Mouse (Mus musculus) CH12.LX (cell line): ENCODE measurements at regions not wholly inside any gene's neighbourhood (a gene's known extent, or its start where the extent isn't known, plus 50 kb on each side); places are given as distances from the start of the nearest gene placed in this dataset.

Experiments
- DNase-seq: peaks from one replicate; pipeline ENCODE4 v3.0.0-alpha.2; 2013; ENCODE audit errors: extremely low read depth
- H3K27ac ChIP-seq: 2 replicates; pipeline ENCODE4 v1.5.1; 2012; ENCODE audit warnings: low read depth, mild to moderate bottlenecking, control low read depth, moderate library complexity; ENCODE audit not compliant: insufficient read depth
- H3K27me3 ChIP-seq: replicated peaks from 2 replicates; pipeline ENCODE3; 2012; ENCODE audit warnings: inconsistent platforms
- H3K36me3 ChIP-seq, 2 experiments: replicated peaks in 1 of 2; 2 replicates each; pipeline versions ENCODE3 to v1.6.1; 2012; ENCODE audit warnings: inconsistent platforms in 1 of 2, low read length in 1 of 2, mild to moderate bottlenecking in 1 of 2, mixed read lengths in 1 of 2, moderate library complexity in 1 of 2; ENCODE audit not compliant: control insufficient read depth in 1 of 2, insufficient read depth in 1 of 2
- H3K4me1 ChIP-seq, 2 experiments: 2 replicates each; pipeline ENCODE4 v1.6.1; 2012; ENCODE audit warnings: inconsistent platforms in 1 of 2, moderate library complexity in 1 of 2; ENCODE audit not compliant: insufficient read depth in 2 of 2, control insufficient read depth in 1 of 2
- H3K4me2 ChIP-seq: 2 replicates; pipeline ENCODE4 v1.6.1; 2012; ENCODE audit warnings: low read depth, mild to moderate bottlenecking, control low read depth; ENCODE audit not compliant: poor library complexity, insufficient read depth, severe bottlenecking
- H3K4me3 ChIP-seq, 3 experiments: fragments of 150-350 bp in 1 of 3; sonication (generic) in 1 of 3; replicated peaks in 1 of 3; 2 replicates each; pipeline versions ENCODE3 to v1.5.1; 2011 to 2012; ENCODE audit warnings: low read depth in 2 of 3, low read length in 2 of 3, mild to moderate bottlenecking in 2 of 3, moderate library complexity in 2 of 3, control low read depth in 1 of 3, improper control_type of control experiment in 1 of 3, inconsistent platforms in 1 of 3, mixed read lengths in 1 of 3; ENCODE audit not compliant: poor library complexity in 1 of 3
- H3K79me2 ChIP-seq: replicated peaks from 2 replicates; pipeline ENCODE4 v1.6.1; 2012; ENCODE audit warnings: mild to moderate bottlenecking, moderate library complexity; ENCODE audit not compliant: control insufficient read depth, poor library complexity, insufficient read depth, severe bottlenecking; ENCODE audit errors: extremely low read depth
- H3K9ac ChIP-seq: 2 replicates; pipeline ENCODE4 v1.6.1; 2012; ENCODE audit warnings: low read depth, mild to moderate bottlenecking, control low read depth, moderate library complexity; ENCODE audit not compliant: insufficient read depth
- H3K9me3 ChIP-seq: replicated peaks from 2 replicates; pipeline ENCODE3; 2012; ENCODE audit warnings: low read length, inconsistent platforms, mixed read lengths
- BHLHE40 ChIP-seq: IDR thresholded peaks from 2 replicates; pipeline ENCODE4 v1.6.1; 2011; ENCODE audit warnings: mild to moderate bottlenecking, low read depth, low read length, improper control_type of control experiment
- CHD1 ChIP-seq: IDR thresholded peaks from 2 replicates; pipeline ENCODE4 v1.6.1; 2012; ENCODE audit warnings: low read depth, low read length, improper control_type of control experiment, inconsistent platforms
- CHD2 ChIP-seq: IDR thresholded peaks from 2 replicates; pipeline ENCODE4 v1.6.1; 2011; ENCODE audit warnings: low read length, improper control_type of control experiment
- E2F4 ChIP-seq: IDR thresholded peaks from 2 replicates; pipeline ENCODE4 v1.6.1; 2011; ENCODE audit warnings: low read depth, low read length, improper control_type of control experiment; ENCODE audit not compliant: insufficient replicate concordance
- ELF1 ChIP-seq: IDR thresholded peaks from 2 replicates; pipeline ENCODE4 v1.6.1; 2014; ENCODE audit warnings: low read depth, mild to moderate bottlenecking, inconsistent platforms, low read length, improper control_type of control experiment
- ETS1 ChIP-seq: conservative IDR thresholded peaks from 2 replicates; pipeline ENCODE4 v1.6.1; 2012; ENCODE audit warnings: low read depth, mild to moderate bottlenecking, inconsistent platforms, low read length, improper control_type of control experiment, moderate library complexity
- GABPA ChIP-seq: IDR thresholded peaks from 2 replicates; pipeline ENCODE4 v1.6.1; 2012; ENCODE audit warnings: low read depth, low read length, improper control_type of control experiment, inconsistent platforms; ENCODE audit not compliant: insufficient replicate concordance
- HCFC1 ChIP-seq: IDR thresholded peaks from 2 replicates; pipeline ENCODE4 v1.6.1; 2012; ENCODE audit warnings: low read depth, mild to moderate bottlenecking, inconsistent platforms, low read length, improper control_type of control experiment
- IRF4 ChIP-seq: IDR thresholded peaks from 2 replicates; pipeline ENCODE4 v1.6.1; 2014; ENCODE audit warnings: low read depth, mild to moderate bottlenecking, inconsistent platforms, low read length, improper control_type of control experiment
- KAT2A ChIP-seq: IDR thresholded peaks from 2 replicates; pipeline ENCODE4 v1.6.1; 2012; ENCODE audit warnings: low read length, improper control_type of control experiment, inconsistent platforms; ENCODE audit not compliant: insufficient replicate concordance
- MAFK ChIP-seq: IDR thresholded peaks from 2 replicates; pipeline ENCODE4 v1.6.1; 2011; ENCODE audit warnings: low read length, improper control_type of control experiment; ENCODE audit not compliant: insufficient replicate concordance
- MAX ChIP-seq: IDR thresholded peaks from 2 replicates; pipeline ENCODE4 v1.6.1; 2011; ENCODE audit warnings: low read length, improper control_type of control experiment
- MAZ ChIP-seq: IDR thresholded peaks from 2 replicates; pipeline ENCODE4 v1.6.1; 2012; ENCODE audit warnings: low read depth, mild to moderate bottlenecking, inconsistent platforms, low read length, improper control_type of control experiment, moderate library complexity
- MYC ChIP-seq: IDR thresholded peaks from 2 replicates; pipeline ENCODE4 v1.6.1; 2011; ENCODE audit warnings: low read depth, mild to moderate bottlenecking, improper control_type of control experiment, low read length
- NELFE ChIP-seq: IDR thresholded peaks from 2 replicates; pipeline ENCODE4 v1.6.1; 2011; ENCODE audit warnings: low read depth, low read length, improper control_type of control experiment
- PAX5 ChIP-seq: IDR thresholded peaks from 2 replicates; pipeline ENCODE4 v1.6.1; 2012; ENCODE audit warnings: low read length, inconsistent platforms, mixed read lengths
- POLR2A ChIP-seq: IDR thresholded peaks from 2 replicates; pipeline ENCODE4 v1.6.1; 2011; ENCODE audit warnings: low read depth, mild to moderate bottlenecking, improper control_type of control experiment, low read length
- POLR2AphosphoS2 ChIP-seq: IDR thresholded peaks from 2 replicates; pipeline ENCODE4 v1.6.1; 2011; ENCODE audit warnings: low read depth, low read length, improper control_type of control experiment
- RAD21 ChIP-seq: IDR thresholded peaks from 2 replicates; pipeline ENCODE4 v1.6.1; 2011; ENCODE audit warnings: low read depth, mild to moderate bottlenecking, low read length, improper control_type of control experiment, moderate library complexity
- RCOR1 ChIP-seq: conservative IDR thresholded peaks from 2 replicates; pipeline ENCODE4 v1.6.1; 2012; ENCODE audit warnings: low read depth, mild to moderate bottlenecking, inconsistent platforms, low read length, improper control_type of control experiment
- SMC3 ChIP-seq: IDR thresholded peaks from 2 replicates; pipeline ENCODE4 v1.6.1; 2011; ENCODE audit warnings: low read depth, low read length, improper control_type of control experiment
- TBP ChIP-seq: conservative IDR thresholded peaks from 2 replicates; pipeline ENCODE4 v1.6.1; 2011; ENCODE audit warnings: low read depth, low read length, improper control_type of control experiment
- TCF12 ChIP-seq: IDR thresholded peaks from 2 replicates; pipeline ENCODE4 v1.6.1; 2014; ENCODE audit warnings: low read depth, mild to moderate bottlenecking, inconsistent platforms, low read length, improper control_type of control experiment
- USF1 ChIP-seq: IDR thresholded peaks from 2 replicates; pipeline ENCODE4 v1.6.1; 2014; ENCODE audit warnings: low read depth, mild to moderate bottlenecking, inconsistent platforms, low read length, improper control_type of control experiment
- USF2 ChIP-seq: conservative IDR thresholded peaks from 2 replicates; pipeline ENCODE4 v1.6.1; 2011; ENCODE audit warnings: low read depth, low read length, improper control_type of control experiment
- ZC3H11A ChIP-seq: IDR thresholded peaks from 2 replicates; pipeline ENCODE4 v1.6.1; 2012; ENCODE audit warnings: low read depth, mild to moderate bottlenecking, inconsistent platforms, low read length, improper control_type of control experiment
- ZMIZ1 ChIP-seq: IDR thresholded peaks from 2 replicates; pipeline ENCODE4 v1.6.1; 2012; ENCODE audit warnings: low read depth, mild to moderate bottlenecking, inconsistent platforms, low read length, improper control_type of control experiment
- ZNF384 ChIP-seq: IDR thresholded peaks from 2 replicates; pipeline ENCODE4 v1.6.1; 2012; ENCODE audit warnings: low read depth, low read length, improper control_type of control experiment, inconsistent platforms
- dilution Hi-C: fragments of 300-500 bp; cut with MboI; formaldehyde crosslinking; loops from 2 replicates; pipeline ENCODE4 v1.14.3; 2020; ENCODE audit warnings: low sequenced_read_pairs; ENCODE audit not compliant: extremely low pct_unique_long_range_greater_than_20kb, extremely low pct_ligation_motif_present
- in situ Hi-C: fragments of 300-500 bp; cut with MboI; formaldehyde crosslinking; loops from 3 replicates; pipeline ENCODE4 v1.14.3; 2019; ENCODE audit warnings: low sequenced_read_pairs, low pct_ligation_motif_present, low pct_unique_long_range_greater_than_20kb, mixed read lengths

- no peaks in the 10 kb centered on the region for H3K27me3 ChIP-seq
- H3K4me2 ChIP-seq: no peak overlapping the region
- TF ChIP-seq ETS1 (no peak), HCFC1 (no peak), KAT2A (no peak), USF2 (no peak), CHD1 (no peak), GABPA (no peak), POLR2A (no peak), MAZ (no peak), ZMIZ1 (no peak), ELF1 (no peak), ZNF384 (no peak), MAX (no peak), CHD2 (no peak), MYC (no peak), SMC3 (no peak), PAX5 (no peak), ZC3H11A (no peak)
- H3K9me3 ChIP-seq: peaks cover 54% of the 10 kb centered on the region
- no peaks in the 10 kb centered on the region for H3K36me3 ChIP-seq
- DNase-seq: no peak
- no peak overlapping the region for H3K27ac ChIP-seq
- no peaks in the 10 kb centered on the region for H3K4me1 ChIP-seq
- in situ Hi-C loops: no loop called here
- no peak overlapping the region for H3K9ac ChIP-seq
- dilution Hi-C loops: no loop called here
- no peaks in the 10 kb centered on the region for H3K79me2 ChIP-seq
- no peak overlapping the region for H3K4me3 ChIP-seq
Observed at GRCm38 (mm10) chr11:8007801-8008200, 656.5 kb downstream of the Tns3 start.

- H3K4me1 ChIP-seq: no peaks in the 10 kb centered on the region
- dilution Hi-C loops (no loop called here), in situ Hi-C loops (no loop called here)
- no peak overlapping the region for H3K4me2 ChIP-seq
- no peaks in the 10 kb centered on the region for H3K36me3 ChIP-seq
- H3K9ac ChIP-seq: no peak overlapping the region
- no peak overlapping the region for H3K27ac ChIP-seq
- H3K79me2 ChIP-seq: no peaks in the 10 kb centered on the region
- H3K27me3 ChIP-seq: no peaks in the 10 kb centered on the region
- TF ChIP-seq ZNF384 (no peak), RCOR1 (no peak), KAT2A (no peak), POLR2AphosphoS2 (no peak), ZC3H11A (no peak), CHD1 (no peak), SMC3 (no peak), IRF4 (no peak), MAFK (no peak), USF1 (no peak), GABPA (no peak), TCF12 (no peak), NELFE (no peak), TBP (no peak), E2F4 (no peak), BHLHE40 (no peak), RAD21 (no peak), ELF1 (no peak)
- no peak for DNase-seq
- H3K9me3 ChIP-seq: peaks cover 52% of the 10 kb centered on the region
- H3K4me3 ChIP-seq: no peak overlapping the region
Observed at GRCm38 (mm10) chr11:7981031-7981430, 683.3 kb downstream of the Tns3 start.
